Mouse (Mus musculus): Measurements from ENCODE around the gene Exoc3l2. TPM values are rescaled to one million over a fixed set of nuclear protein-coding genes. Genes with fewer than 3 reads are reported as not detected.

Gene Exoc3l2
- polyA plus RNA-seq, 1 experiment from 2014 or later: 1.1 TPM

GRCm38 (mm10) chr7:19424051-19424450, 39.1 kb upstream of the Exoc3l2 start:
- H3K27me3 ChIP-seq (ENCODE audit: insufficient read depth, low read length): peaks cover 20% of the 10 kb centered on the region
- no peak overlapping the region for H3K27ac ChIP-seq (ENCODE audit: low read depth)
- WGBS (ENCODE audit: insufficient replicate concordance): 47% methylated on average over 4 of the region's 4 CpGs
- H3K4me1 ChIP-seq (ENCODE audit: insufficient read depth): peaks cover 13% of the 10 kb centered on the region
- H3K4me3 ChIP-seq (ENCODE audit: low read depth, low read length): no peak overlapping the region
- TF ChIP-seq EP300 (IDR thresholded peaks at IDR 0.05; ENCODE audit: low read depth): no peak
- TF ChIP-seq CTCF (IDR thresholded peaks at IDR 0.05; ENCODE audit: low read depth): no peak
- DNase-seq: no peak
- H3K36me3 ChIP-seq (replicated peaks; ENCODE audit: insufficient read depth, low read length): peaks cover 19% of the 10 kb centered on the region
- no peak for ATAC-seq
- H3K9me3 ChIP-seq (ENCODE audit: low read length): no peaks in the 10 kb centered on the region
- H3K9ac ChIP-seq (replicated peaks): no peak overlapping the region
- H3K4me2 ChIP-seq (ENCODE audit: low read depth, low read length): no peak overlapping the region

GRCm38 (mm10) chr7:19426349-19426748, 36.8 kb upstream of the Exoc3l2 start:
- Histone ChIP-seq H3K4me1 (ENCODE audit: insufficient read depth) (peaks cover 1% of the 10 kb centered on the region; the same call in 1 of the 2 replicates), H3K27ac (ENCODE audit: low read depth) (no peak overlapping the region), H3K4me3 (ENCODE audit: low read depth, low read length) (no peak overlapping the region), H3K36me3 (replicated peaks; ENCODE audit: insufficient read depth, low read length) (peaks cover 39% of the 10 kb centered on the region), H3K9ac (replicated peaks) (no peak overlapping the region), H3K27me3 (ENCODE audit: insufficient read depth, low read length) (peaks cover under 1% of the 10 kb centered on the region), H3K4me2 (ENCODE audit: low read depth, low read length) (no peak overlapping the region), H3K9me3 (ENCODE audit: low read length) (no peaks in the 10 kb centered on the region)
- TF ChIP-seq EP300 (IDR thresholded peaks at IDR 0.05; ENCODE audit: low read depth): no peak
- no peak for TF ChIP-seq CTCF (IDR thresholded peaks at IDR 0.05; ENCODE audit: low read depth)
- ATAC-seq: no peak
- DNase-seq: no peak
- WGBS (ENCODE audit: insufficient replicate concordance): 78% methylated on average over 6 of the region's 6 CpGs

- TF ChIP-seq EP300 (IDR thresholded peaks at IDR 0.05; ENCODE audit: low read depth) (no peak), CTCF (IDR thresholded peaks at IDR 0.05; ENCODE audit: low read depth) (no peak)
- Histone ChIP-seq H3K9ac (replicated peaks) (no peak overlapping the region), H3K27me3 (ENCODE audit: insufficient read depth, low read length) (no peaks in the 10 kb centered on the region; the same call in 1 of the 2 replicates), H3K27ac (ENCODE audit: low read depth) (no peak overlapping the region), H3K4me2 (ENCODE audit: low read depth, low read length) (no peak overlapping the region), H3K4me1 (ENCODE audit: insufficient read depth) (no peaks in the 10 kb centered on the region), H3K36me3 (replicated peaks; ENCODE audit: insufficient read depth, low read length) (peaks cover 43% of the 10 kb centered on the region), H3K9me3 (ENCODE audit: low read length) (no peaks in the 10 kb centered on the region), H3K4me3 (ENCODE audit: low read depth, low read length) (no peak overlapping the region)
- WGBS (ENCODE audit: insufficient replicate concordance): 81% methylated on average over 6 of the region's 6 CpGs
- DNase-seq (no peak), ATAC-seq (no peak)
Measured at GRCm38 (mm10) chr7:19426888-19427287, 36.2 kb upstream of the Exoc3l2 start.

GRCm38 (mm10) chr7:19427999-19428650, 35.0 kb upstream of the Exoc3l2 start:
- Histone ChIP-seq H3K36me3 (replicated peaks; ENCODE audit: insufficient read depth, low read length) (peaks cover 54% of the 10 kb centered on the region), H3K9ac (replicated peaks) (no peak overlapping the region), H3K9me3 (ENCODE audit: low read length) (no peaks in the 10 kb centered on the region), H3K4me2 (ENCODE audit: low read depth, low read length) (no peak overlapping the region), H3K27me3 (ENCODE audit: insufficient read depth, low read length) (no peaks in the 10 kb centered on the region), H3K4me1 (ENCODE audit: insufficient read depth) (no peaks in the 10 kb centered on the region), H3K27ac (ENCODE audit: low read depth) (no peak overlapping the region), H3K4me3 (ENCODE audit: low read depth, low read length) (no peak overlapping the region)
- WGBS (ENCODE audit: insufficient replicate concordance): 82% methylated on average over 15 of the region's 15 CpGs
- DNase-seq: no peak
- TF ChIP-seq EP300 (IDR thresholded peaks at IDR 0.05; ENCODE audit: low read depth) (no peak), CTCF (IDR thresholded peaks at IDR 0.05; ENCODE audit: low read depth) (no peak)
- ATAC-seq: no peak

- TF ChIP-seq CTCF (IDR thresholded peaks at IDR 0.05; ENCODE audit: low read depth) (no peak), EP300 (IDR thresholded peaks at IDR 0.05; ENCODE audit: low read depth) (no peak)
- H3K9ac ChIP-seq (replicated peaks): no peak overlapping the region
- H3K9me3 ChIP-seq (ENCODE audit: low read length): no peaks in the 10 kb centered on the region
- no peak overlapping the region for H3K27ac ChIP-seq (ENCODE audit: low read depth)
- H3K4me2 ChIP-seq (ENCODE audit: low read depth, low read length): no peak overlapping the region
- H3K27me3 ChIP-seq (ENCODE audit: insufficient read depth, low read length): no peaks in the 10 kb centered on the region
- H3K4me3 ChIP-seq (ENCODE audit: low read depth, low read length): no peak overlapping the region
- ATAC-seq: no peak
- no peak for DNase-seq
- H3K36me3 ChIP-seq (replicated peaks; ENCODE audit: insufficient read depth, low read length): peaks cover 70% of the 10 kb centered on the region
- WGBS (ENCODE audit: insufficient replicate concordance): 83% methylated on average over 8 of the region's 8 CpGs
- H3K4me1 ChIP-seq (ENCODE audit: insufficient read depth): no peaks in the 10 kb centered on the region
Measured at GRCm38 (mm10) chr7:19429726-19430125, 33.4 kb upstream of the Exoc3l2 start.

- peaks cover 74% of the 10 kb centered on the region for H3K36me3 ChIP-seq (replicated peaks; ENCODE audit: insufficient read depth, low read length)
- H3K27me3 ChIP-seq (ENCODE audit: insufficient read depth, low read length): no peaks in the 10 kb centered on the region
- H3K9ac ChIP-seq (replicated peaks): no peak overlapping the region
- no peaks in the 10 kb centered on the region for H3K9me3 ChIP-seq (ENCODE audit: low read length)
- WGBS (ENCODE audit: insufficient replicate concordance): 83% methylated on average over 6 of the region's 6 CpGs
- no peaks in the 10 kb centered on the region for H3K4me1 ChIP-seq (ENCODE audit: insufficient read depth)
- no peak overlapping the region for H3K4me2 ChIP-seq (ENCODE audit: low read depth, low read length)
- H3K27ac ChIP-seq (ENCODE audit: low read depth): no peak overlapping the region
- no peak overlapping the region for H3K4me3 ChIP-seq (ENCODE audit: low read depth, low read length)
- no peak for DNase-seq
- ATAC-seq: no peak
- no peak for TF ChIP-seq CTCF (IDR thresholded peaks at IDR 0.05; ENCODE audit: low read depth)
- TF ChIP-seq EP300 (IDR thresholded peaks at IDR 0.05; ENCODE audit: low read depth): no peak
Measured at GRCm38 (mm10) chr7:19430402-19430801, 32.7 kb upstream of the Exoc3l2 start.
